Mouse (Mus musculus) G1E (cell line): ENCODE data around the gene Alg3. TPM values are rescaled to one million over a fixed set of nuclear protein-coding genes. Genes with fewer than 3 reads are reported as not detected.

Source experiments
- ATAC-seq: 2 replicates; pipeline ENCODE4 v1.8.0; 2016; ENCODE audit warnings: mild to moderate bottlenecking; ENCODE audit not compliant: insufficient number of reproducible peaks, poor library complexity, low FRiP score, severe bottlenecking; ENCODE audit errors: extremely low read depth
- DNase-seq: peaks from one replicate; pipeline ENCODE4 v3.0.0; 2012; ENCODE audit warnings: low spot score
- H3K27me3 ChIP-seq: 2 replicates; pipeline ENCODE4 v1.6.1; 2012; ENCODE audit warnings: mild to moderate bottlenecking, low read length, inconsistent platforms; ENCODE audit not compliant: insufficient read depth
- H3K36me3 ChIP-seq: replicated peaks from 2 replicates; pipeline ENCODE3; 2012; ENCODE audit warnings: mild to moderate bottlenecking, inconsistent platforms
- H3K4me1 ChIP-seq: 2 replicates; pipeline ENCODE4 v1.6.1; 2012; ENCODE audit warnings: low read depth, low read length, inconsistent platforms, mixed read lengths; ENCODE audit not compliant: insufficient read depth
- H3K4me3 ChIP-seq: 2 replicates; pipeline ENCODE4 v1.5.1; 2012; ENCODE audit warnings: low read depth, mild to moderate bottlenecking, inconsistent platforms, low read length, moderate library complexity, mixed read lengths
- H3K9me3 ChIP-seq: replicated peaks from 2 replicates; pipeline ENCODE4 v1.6.1; 2012; ENCODE audit warnings: inconsistent platforms
- CTCF ChIP-seq: IDR thresholded peaks from 2 replicates; pipeline ENCODE4 v1.5.1; 2012; ENCODE audit warnings: low read depth, low read length, inconsistent platforms, mixed read lengths
- GATA1 ChIP-seq: IDR thresholded peaks from 2 replicates; pipeline ENCODE4 v1.6.1; 2012; ENCODE audit warnings: borderline replicate concordance, low read length, inconsistent platforms, mixed read lengths
- GATA2 ChIP-seq: IDR thresholded peaks from 2 replicates; pipeline ENCODE4 v1.6.1; 2012; ENCODE audit warnings: low read depth, low read length, inconsistent platforms, borderline replicate concordance
- POLR2AphosphoS5 ChIP-seq: IDR thresholded peaks from 2 replicates; pipeline ENCODE4 v1.6.1; 2012; ENCODE audit warnings: low read depth, low read length, inconsistent platforms; ENCODE audit not compliant: insufficient replicate concordance
- TAL1 ChIP-seq: conservative IDR thresholded peaks from 2 replicates; pipeline ENCODE4 v1.6.1; 2012; ENCODE audit warnings: low read depth, low read length, inconsistent platforms, mixed read lengths
- polyA plus RNA-seq: library from polyadenylated mRNA; stranded (reverse); fragments of >175 nt; gene quantifications from 2 replicates; pipeline ENCODE4 v1.2.3, GENCODE M21; 2012
- total RNA-seq, 2 experiments: library from RNA; stranded (forward) in 1 of 2; stranded (reverse) in 1 of 2; fragments of 200-1000 nt in 1 of 2; fragments of >200 nt in 1 of 2; fragmentation: Nextera tagmentation in 1 of 2; gene quantifications; 2 replicates each; pipeline ENCODE4 v1.2.3; 2014 to 2017

The Alg3 gene
- total and polyA plus RNA-seq, 3 experiments = 9.9 to 36.3 (median 12.8) TPM

DNA sequence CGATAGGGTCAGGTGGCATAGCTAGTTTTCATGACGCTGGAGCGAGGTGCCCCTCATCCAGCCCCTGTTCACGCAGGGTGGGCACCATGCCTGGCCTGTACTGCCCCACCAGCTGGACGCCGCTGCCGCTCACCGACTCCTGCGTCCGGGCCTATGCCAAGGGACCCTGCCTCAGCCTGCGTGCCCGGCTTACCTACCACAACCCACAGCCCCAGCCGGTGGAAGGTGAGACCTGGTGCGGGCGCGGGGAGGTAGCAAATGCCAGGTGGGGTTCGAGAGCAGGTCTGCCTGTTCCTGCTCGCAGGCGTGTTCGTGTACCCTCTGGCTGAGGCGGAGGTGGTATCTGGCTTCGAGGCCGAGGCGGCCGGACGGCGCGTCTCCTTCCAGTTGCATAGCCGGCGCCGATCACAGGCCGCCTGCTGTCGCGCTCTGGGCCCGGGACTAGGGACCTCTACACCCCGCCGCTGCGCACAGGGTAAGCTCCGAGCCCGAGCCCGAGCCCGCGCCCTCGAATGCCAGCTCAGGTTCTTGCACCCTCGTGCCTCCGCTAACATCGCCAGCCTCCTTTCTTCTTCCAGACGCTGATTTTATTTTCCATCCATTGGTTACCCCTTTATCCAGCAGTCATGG lies 20.3 kb downstream of the Alg3 start:
- peak overlapping the region; percentile 57; the same call in 1 of the 2 replicates for H3K4me3 ChIP-seq
- ATAC-seq (no peak), DNase-seq (no peak)

DNA sequence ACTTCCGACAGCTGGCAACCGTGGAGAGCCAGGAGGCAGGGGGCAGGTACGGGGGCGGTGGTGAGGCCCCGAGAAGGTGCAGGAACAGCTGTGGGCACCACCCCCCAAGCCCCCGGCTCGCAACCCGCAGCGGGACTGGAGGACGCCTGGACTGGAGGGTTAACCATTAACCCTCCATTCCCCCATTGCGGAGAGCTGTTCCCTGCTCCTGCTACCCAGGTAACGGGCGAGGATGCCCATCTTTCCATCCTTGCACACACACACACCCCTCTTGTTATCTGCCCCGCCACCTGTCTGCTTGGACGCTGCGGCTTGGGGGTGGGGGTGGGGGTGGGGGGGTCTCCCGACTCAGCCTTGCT lies 20.9 kb downstream of the Alg3 start:
- Histone ChIP-seq H3K9me3 (peaks cover 8% of the 10 kb centered on the region), H3K4me3 (peak overlapping the region; percentile 71; the same call in 1 of the 2 replicates), H3K36me3 (no peaks in the 10 kb centered on the region), H3K27me3 (peaks cover 40% of the 10 kb centered on the region), H3K4me1 (peaks cover 60% of the 10 kb centered on the region)
- no peak for ATAC-seq
- DNase-seq = no peak
- TF ChIP-seq GATA2 = no peak
- no peak for TF ChIP-seq POLR2AphosphoS5
- TF ChIP-seq GATA1 = no peak
- TF ChIP-seq CTCF = no peak
- TF ChIP-seq TAL1 = no peak

More for the DNA sequence above, 20.3 kb downstream of the Alg3 start:
- Histone ChIP-seq H3K27me3 (peaks cover 40% of the 10 kb centered on the region), H3K36me3 (no peaks in the 10 kb centered on the region), H3K9me3 (peaks cover 8% of the 10 kb centered on the region), H3K4me1 (peaks cover 66% of the 10 kb centered on the region)
- TF ChIP-seq POLR2AphosphoS5 = no peak
- TF ChIP-seq TAL1 = no peak
- TF ChIP-seq CTCF = no peak
- TF ChIP-seq GATA1 = no peak
- TF ChIP-seq GATA2 = no peak

DNA sequence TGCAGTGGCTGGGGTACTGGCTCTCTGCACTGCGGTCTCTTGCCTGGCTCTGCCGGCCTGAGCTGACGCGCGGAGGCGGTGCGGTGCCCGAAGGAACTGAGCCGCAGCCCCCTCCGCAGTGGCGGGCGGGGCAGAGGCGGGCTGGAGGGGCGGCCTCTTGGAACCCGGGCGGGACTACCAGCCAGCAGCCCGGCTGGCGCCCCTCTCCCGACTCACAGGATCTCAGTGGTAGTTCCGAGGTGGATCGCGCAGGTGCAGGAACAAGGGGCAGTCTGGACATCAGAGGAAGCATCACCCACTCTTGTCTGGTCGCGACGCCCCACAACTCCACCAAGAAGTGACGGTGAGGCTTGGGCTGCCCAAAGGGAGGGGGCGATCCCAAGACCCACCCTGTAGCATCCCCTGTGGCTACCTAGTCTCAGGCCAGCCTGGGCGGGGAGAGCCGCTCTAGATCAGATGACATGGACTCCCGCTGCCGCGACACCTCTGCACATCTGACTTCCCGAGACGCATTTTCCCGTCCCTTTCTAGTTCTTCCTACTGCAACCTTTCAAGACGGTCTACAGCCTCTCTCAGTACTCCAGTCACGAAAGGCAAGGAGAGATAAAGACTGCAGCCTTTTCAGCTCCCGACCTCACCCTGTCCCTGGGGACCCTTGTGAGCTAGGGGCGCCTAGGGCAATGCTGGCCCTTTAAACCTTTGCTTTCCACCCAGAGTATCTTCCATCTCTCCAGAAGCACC lies 21.4 kb downstream of the Alg3 start:
- no peak for ATAC-seq
- H3K27me3 ChIP-seq = peaks cover 40% of the 10 kb centered on the region
- DNase-seq = no peak
- H3K9me3 ChIP-seq = peaks cover 8% of the 10 kb centered on the region
- no peaks in the 10 kb centered on the region for H3K36me3 ChIP-seq
- H3K4me3 ChIP-seq = peak overlapping the region; percentile 71
- peaks cover 55% of the 10 kb centered on the region for H3K4me1 ChIP-seq
- no peak for TF ChIP-seq GATA2
- TF ChIP-seq GATA1 = no peak
- TF ChIP-seq TAL1 = no peak
- no peak for TF ChIP-seq POLR2AphosphoS5
- TF ChIP-seq CTCF = no peak

DNA sequence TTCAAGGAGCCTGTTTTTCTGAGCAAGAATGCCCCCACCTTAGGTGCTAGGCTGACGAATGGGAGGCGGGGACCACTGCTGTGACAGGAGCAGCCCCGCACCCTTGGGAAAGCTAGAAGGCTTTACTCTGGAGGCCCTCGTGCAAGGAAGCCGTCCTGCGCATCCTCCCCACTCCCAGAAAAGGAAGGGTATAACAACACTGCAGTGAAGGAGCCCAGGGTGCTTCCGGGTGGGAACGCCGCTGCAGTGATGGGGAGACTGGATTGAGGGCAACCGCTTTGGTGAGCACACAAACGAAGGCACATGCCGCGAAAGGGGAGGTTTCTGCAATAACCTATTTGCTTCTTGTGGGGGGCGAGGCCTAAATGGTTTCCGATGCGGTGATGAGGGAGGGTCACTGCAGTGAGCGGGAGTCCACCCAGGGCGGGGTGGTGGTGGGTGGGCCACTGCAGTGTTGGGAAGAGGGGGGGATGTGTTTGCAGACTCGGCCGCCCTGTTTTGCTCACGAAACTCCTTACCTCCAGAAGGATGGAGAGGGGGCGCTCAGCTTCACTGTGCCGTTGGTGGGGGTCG lies 22.1 kb downstream of the Alg3 start, which contains the start of gene Vwa5b2:
Gene Vwa5b2 (plus strand): TSS at position 106 of the 573 bp plus-strand sequence.
- no peak for TF ChIP-seq TAL1
- TF ChIP-seq CTCF = no peak
- TF ChIP-seq POLR2AphosphoS5 = no peak
- no peak for TF ChIP-seq GATA1
- TF ChIP-seq GATA2 = no peak
- Histone ChIP-seq H3K4me3 (peak within 1 kb of the TSS; percentile 71), H3K36me3 (no peaks in the 10 kb centered on the region), H3K4me1 (peaks cover 48% of the 10 kb centered on the region), H3K9me3 (peaks cover 8% of the 10 kb centered on the region), H3K27me3 (peaks cover 40% of the 10 kb centered on the region)
- DNase-seq (no peak), ATAC-seq (no peak)

DNA sequence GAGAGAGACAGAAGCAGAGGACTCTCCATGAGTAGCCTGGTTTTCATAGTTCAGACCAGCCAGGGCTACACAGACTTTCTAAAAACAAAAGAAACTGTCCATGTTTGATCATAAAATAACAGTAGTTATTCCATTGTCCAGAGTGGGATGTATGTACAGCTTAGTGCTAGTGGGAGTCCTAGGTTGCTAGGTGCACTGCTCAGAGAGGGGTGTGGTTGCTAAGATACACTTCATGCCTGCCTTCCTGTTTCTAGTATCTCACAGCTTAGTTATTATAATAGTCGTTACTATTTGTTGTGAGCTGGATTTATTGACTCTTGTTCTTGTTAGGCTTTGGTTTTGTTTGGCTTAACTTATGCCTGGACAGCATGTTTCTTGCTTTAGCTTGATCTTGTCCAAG lies 46.5 kb downstream of the Alg3 start:
- peaks cover 11% of the 10 kb centered on the region for H3K27me3 ChIP-seq
- peaks cover 36% of the 10 kb centered on the region for H3K36me3 ChIP-seq
- H3K4me3 ChIP-seq = no peak overlapping the region
- no peaks in the 10 kb centered on the region for H3K9me3 ChIP-seq
- H3K4me1 ChIP-seq = peaks cover 7% of the 10 kb centered on the region
- DNase-seq (no peak), ATAC-seq (no peak)
- no peak for TF ChIP-seq GATA1
- no peak for TF ChIP-seq CTCF
- no peak for TF ChIP-seq POLR2AphosphoS5
- TF ChIP-seq TAL1 = no peak
- no peak for TF ChIP-seq GATA2

DNA sequence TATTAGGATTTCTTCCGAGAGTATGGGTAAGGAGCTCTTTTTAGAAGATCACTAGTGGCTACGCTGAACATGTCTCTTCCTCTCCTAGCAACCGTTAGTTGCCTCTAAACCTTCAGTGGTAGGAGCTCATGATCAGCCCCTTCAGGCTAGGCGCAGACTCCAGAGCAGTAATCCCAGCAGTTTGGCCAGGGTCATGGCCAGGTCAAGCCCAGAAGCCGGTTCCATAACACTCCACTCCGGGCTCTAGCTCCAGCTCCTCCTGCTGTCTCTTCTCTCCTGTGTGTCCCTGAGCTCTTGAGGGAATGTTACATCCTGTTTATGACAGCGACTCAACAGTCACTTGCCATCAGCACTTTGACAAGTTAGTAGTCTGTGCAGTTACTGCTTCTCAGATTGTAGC lies 54.2 kb downstream of the Alg3 start:
- Histone ChIP-seq H3K4me3 (no peak overlapping the region), H3K4me1 (peaks cover 9% of the 10 kb centered on the region; the same call in 1 of the 2 replicates), H3K27me3 (no peaks in the 10 kb centered on the region), H3K9me3 (no peaks in the 10 kb centered on the region), H3K36me3 (peaks cover 96% of the 10 kb centered on the region)
- DNase-seq (no peak), ATAC-seq (no peak)
- TF ChIP-seq TAL1 (no peak), POLR2AphosphoS5 (no peak), GATA1 (no peak), GATA2 (no peak), CTCF (no peak)

Other genes starting within 250 kb of the Alg3 start
- gene Abcc5, start 185.3 kb downstream of the Alg3 start, total RNA-seq (2014; fragmentation: Nextera tagmentation) = 59.5 and 76.4 TPM in 2 replicates
- gene Abcc5, start 185.3 kb downstream of the Alg3 start, total RNA-seq (2017) = 20.7 and 24.6 TPM in 2 replicates
- 3.2 and 3.6 TPM in 2 replicates for gene Abcc5, start 185.3 kb downstream of the Alg3 start, polyA plus RNA-seq
- gene Eif2b5, start 112.9 kb downstream of the Alg3 start, total RNA-seq (2014; fragmentation: Nextera tagmentation) = 40.5 and 43.6 TPM in 2 replicates
- 105 and 107 TPM in 2 replicates for gene Eif2b5, start 112.9 kb downstream of the Alg3 start, total RNA-seq (2017)
- 24.8 and 25.5 TPM in 2 replicates for gene Eif2b5, start 112.9 kb downstream of the Alg3 start, polyA plus RNA-seq
- gene Dvl3, start 94.8 kb downstream of the Alg3 start, total RNA-seq (2014; fragmentation: Nextera tagmentation) = 51.8 and 57.2 TPM in 2 replicates
- 2.8 and 3.0 TPM in 2 replicates for gene Dvl3, start 94.8 kb downstream of the Alg3 start, total RNA-seq (2017)
- gene Dvl3, start 94.8 kb downstream of the Alg3 start, polyA plus RNA-seq = 26.9 and 28.2 TPM in 2 replicates
- 302 and 342 TPM in 2 replicates for gene Ap2m1, start 76.3 kb downstream of the Alg3 start, total RNA-seq (2014; fragmentation: Nextera tagmentation)
- 173 and 186 TPM in 2 replicates for gene Ap2m1, start 76.3 kb downstream of the Alg3 start, total RNA-seq (2017)
- gene Ap2m1, start 76.3 kb downstream of the Alg3 start, polyA plus RNA-seq = 67.5 and 73.4 TPM in 2 replicates
- gene Abcf3, start 63.2 kb downstream of the Alg3 start, total RNA-seq (2014; fragmentation: Nextera tagmentation) = 34.6 and 35.1 TPM in 2 replicates
- 66.1 and 70.1 TPM in 2 replicates for gene Abcf3, start 63.2 kb downstream of the Alg3 start, total RNA-seq (2017)
- gene Abcf3, start 63.2 kb downstream of the Alg3 start, polyA plus RNA-seq = 21.1 and 22.1 TPM in 2 replicates
- gene Vwa5b2, start 22.3 kb downstream of the Alg3 start, total RNA-seq (2014; fragmentation: Nextera tagmentation) = not detected in 2 replicates
- 0.29 TPM in 1 of 2 replicates, not detected in the other for gene Vwa5b2, start 22.3 kb downstream of the Alg3 start, total RNA-seq (2017)
- gene Vwa5b2, start 22.3 kb downstream of the Alg3 start, polyA plus RNA-seq = 0.02 and 0.07 TPM in 2 replicates
- 16.4 and 22.1 TPM in 2 replicates for gene Eef1akmt4, start 142 bp downstream of the Alg3 start, total RNA-seq (2014; fragmentation: Nextera tagmentation)
- gene Eef1akmt4, start 142 bp downstream of the Alg3 start, total RNA-seq (2017) = 9.8 and 11.5 TPM in 2 replicates
- gene Eef1akmt4, start 142 bp downstream of the Alg3 start, polyA plus RNA-seq = 6.0 and 8.7 TPM in 2 replicates
- not detected in 2 replicates for gene Gm49333, start 125 bp downstream of the Alg3 start, total RNA-seq (2014; fragmentation: Nextera tagmentation)
- gene Gm49333, start 125 bp downstream of the Alg3 start, total RNA-seq (2017) = not detected in 2 replicates
- not detected in 2 replicates for gene Gm49333, start 125 bp downstream of the Alg3 start, polyA plus RNA-seq
- gene Camk2n2, start 9.6 kb upstream of the Alg3 start, total RNA-seq (2014; fragmentation: Nextera tagmentation) = not detected in 2 replicates
- 0.22 and 0.58 TPM in 2 replicates for gene Camk2n2, start 9.6 kb upstream of the Alg3 start, total RNA-seq (2017)
- 1.1 and 1.2 TPM in 2 replicates for gene Camk2n2, start 9.6 kb upstream of the Alg3 start, polyA plus RNA-seq
- 0.58 TPM in 1 of 2 replicates, not detected in the other for gene Ece2, start 18.1 kb upstream of the Alg3 start, total RNA-seq (2014; fragmentation: Nextera tagmentation)
- 0.12 and 0.16 TPM in 2 replicates for gene Ece2, start 18.1 kb upstream of the Alg3 start, total RNA-seq (2017)
- not detected in 2 replicates for gene Ece2, start 18.1 kb upstream of the Alg3 start, polyA plus RNA-seq
- 175 and 205 TPM in 2 replicates for gene Psmd2, start 39.9 kb upstream of the Alg3 start, total RNA-seq (2014; fragmentation: Nextera tagmentation)
- gene Psmd2, start 39.9 kb upstream of the Alg3 start, total RNA-seq (2017) = 246 and 273 TPM in 2 replicates
- gene Psmd2, start 39.9 kb upstream of the Alg3 start, polyA plus RNA-seq = 349 and 352 TPM in 2 replicates
- 325 and 411 TPM in 2 replicates for gene Eif4g1, start 56.6 kb upstream of the Alg3 start, total RNA-seq (2014; fragmentation: Nextera tagmentation)
- gene Eif4g1, start 56.6 kb upstream of the Alg3 start, total RNA-seq (2017) = 257 and 270 TPM in 2 replicates
- 957 and 1,213 TPM in 2 replicates for gene Eif4g1, start 56.6 kb upstream of the Alg3 start, polyA plus RNA-seq
- gene Fam131a, start 81.5 kb upstream of the Alg3 start, total RNA-seq (2014; fragmentation: Nextera tagmentation) = 3.1 and 3.9 TPM in 2 replicates
- gene Fam131a, start 81.5 kb upstream of the Alg3 start, total RNA-seq (2017) = 1.2 and 2.6 TPM in 2 replicates
- gene Fam131a, start 81.5 kb upstream of the Alg3 start, polyA plus RNA-seq = 9.5 and 10.1 TPM in 2 replicates
- gene Polr2h, start 105.9 kb upstream of the Alg3 start, total RNA-seq (2014; fragmentation: Nextera tagmentation) = 17.5 and 22.7 TPM in 2 replicates
- 95.7 and 97.6 TPM in 2 replicates for gene Polr2h, start 105.9 kb upstream of the Alg3 start, total RNA-seq (2017)
- gene Polr2h, start 105.9 kb upstream of the Alg3 start, polyA plus RNA-seq = 3.3 and 6.1 TPM in 2 replicates
- gene Clcn2, start 106.0 kb upstream of the Alg3 start, total RNA-seq (2014; fragmentation: Nextera tagmentation) = 25.8 and 26.7 TPM in 2 replicates
- gene Clcn2, start 106.0 kb upstream of the Alg3 start, total RNA-seq (2017) = 16.4 and 23.3 TPM in 2 replicates
- gene Clcn2, start 106.0 kb upstream of the Alg3 start, polyA plus RNA-seq = 32.6 and 55.5 TPM in 2 replicates
- gene Chrd, start 121.4 kb upstream of the Alg3 start, total RNA-seq (2014; fragmentation: Nextera tagmentation) = not detected in 2 replicates
- 0.05 and 0.06 TPM in 2 replicates for gene Chrd, start 121.4 kb upstream of the Alg3 start, total RNA-seq (2017)
- not detected in 2 replicates for gene Chrd, start 121.4 kb upstream of the Alg3 start, polyA plus RNA-seq
- gene Thpo, start 122.8 kb upstream of the Alg3 start, total RNA-seq (2014; fragmentation: Nextera tagmentation) = not detected in 2 replicates
- gene Thpo, start 122.8 kb upstream of the Alg3 start, total RNA-seq (2017) = not detected in 2 replicates
- not detected in 2 replicates for gene Thpo, start 122.8 kb upstream of the Alg3 start, polyA plus RNA-seq